In the genomic region with DNA sequence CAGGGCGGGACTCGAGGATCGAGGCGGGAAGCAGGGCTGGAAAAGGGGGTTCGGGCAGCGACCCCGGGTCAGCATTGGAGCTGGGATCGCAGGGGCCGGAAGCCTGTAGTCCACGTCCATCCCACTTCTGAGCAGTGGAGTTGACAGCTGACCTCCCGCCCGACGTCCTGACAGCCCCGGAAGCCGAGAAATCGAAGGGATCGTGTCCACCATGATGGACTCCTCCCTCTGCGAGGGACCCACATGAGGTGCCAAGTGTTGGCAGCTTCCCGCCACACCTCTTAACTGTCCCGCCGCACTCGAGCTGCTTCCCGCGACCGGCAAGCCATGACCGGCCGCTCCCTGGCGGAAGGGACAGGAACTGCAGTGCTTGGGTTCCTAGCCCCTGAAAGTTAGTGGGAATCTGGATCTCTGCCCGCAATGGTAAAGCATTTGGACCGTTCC, we compare ENCODE assay signal across 8 mouse cellular contexts. TPM values are rescaled to one million over a fixed set of nuclear protein-coding genes. Genes with fewer than 3 reads are reported as not detected.
DNase-seq lines count a peak whose midpoint lies in the region; ATAC-seq lines count a peak whose summit lies in the region.

No protein-coding gene starts in this region.

- H3K27ac ChIP-seq in heart, embryonic 12.5 days (ENCODE audit: poor library complexity, severe bottlenecking) = peak overlapping the region; percentile 90

- 0 out of 2 replicates have a peak, but pooled peaks cover 6% of the 10 kb centered on the region for H3K36me3 ChIP-seq in heart, embryonic 12.5 days

- H3K4me3 ChIP-seq in heart, embryonic 12.5 days = peak overlapping the region; percentile 62

- peak overlapping the region; percentile 68 for H3K9ac ChIP-seq in heart, embryonic 12.5 days

- peak; percentile 86 for DNase-seq in adrenal gland, postnatal 10 days
- DNase-seq in adrenal gland, adult 8-10 months = no peak
- peak; percentile 97 for DNase-seq in MN1 (ENCODE audit: low spot score)
- DNase-seq in embryo, embryonic 11.5 days (ENCODE audit: low read depth, low spot score) = peak; percentile 71
- peak; percentile 89 to 95 for DNase-seq in kidney, postnatal 25 days
- peak; percentile 91 for DNase-seq in lung, postnatal 36 days
- peak; percentile 91 for DNase-seq in skeletal muscle tissue, adult 2 months (ENCODE audit: low read depth, low spot score)

- peaks cover 11% of the 10 kb centered on the region; the same call in 1 of the 2 replicates for H3K4me1 ChIP-seq in heart, embryonic 12.5 days (replicated peaks)

- peak overlapping the region; percentile 75 for H3K4me2 ChIP-seq in heart, embryonic 12.5 days

- ATAC-seq in heart, embryonic 12.5 days (ENCODE audit: insufficient number of reproducible peaks, low FRiP score) = peak; percentile 90

- H3K27me3 ChIP-seq in heart, embryonic 12.5 days (replicated peaks) = no peaks in the 10 kb centered on the region

- WGBS in heart, embryonic 12.5 days = under 1% methylated on average over 30 of the region's 30 CpGs

- no peaks in the 10 kb centered on the region for H3K9me3 ChIP-seq in heart, embryonic 12.5 days (replicated peaks)

RNA-seq across cellular contexts. Expression of a gene that starts 0.4 kb away (rescaled TPM):
- 10 to 100 TPM; 23.8 to 27.2 TPM for total RNA-seq in adrenal gland, postnatal 10 days (2021)
- 10 to 100 TPM; 24.4 to 31.1 (median 27.4) TPM for total RNA-seq in adrenal gland, adult 8-10 months (2022)
- polyA plus RNA-seq in heart, embryonic 12.5 days (2016; fragmentation: Nextera tagmentation; extraction: Ambion mirVana) = 44.0 and 44.1 TPM in 2 replicates

RNA-seq across cellular contexts. Expression of a gene that starts 15.7 kb away (rescaled TPM):
- 10 to 100 TPM; 24.2 to 39.1 TPM for total RNA-seq in adrenal gland, postnatal 10 days (2021)
- 10 to 100 TPM; 38.5 to 67.8 (median 56.6) TPM for total RNA-seq in adrenal gland, adult 8-10 months (2022)
- polyA plus RNA-seq in heart, embryonic 12.5 days (2016; fragmentation: Nextera tagmentation; extraction: Ambion mirVana) = 9.9 and 10.1 TPM in 2 replicates

RNA-seq across cellular contexts. Expression of a gene that starts 25.8 kb away (rescaled TPM):
- total RNA-seq in adrenal gland, postnatal 10 days (2021) = under 1 TPM; 0.09 to 0.15 TPM
- not detected for total RNA-seq in adrenal gland, adult 8-10 months (2022)
- 0.04 TPM in 2 replicates for polyA plus RNA-seq in heart, embryonic 12.5 days (2016; fragmentation: Nextera tagmentation; extraction: Ambion mirVana)

RNA-seq across cellular contexts. Expression of a gene that starts 30.4 kb away (rescaled TPM):
- not detected for total RNA-seq in adrenal gland, postnatal 10 days (2021)
- total RNA-seq in adrenal gland, adult 8-10 months (2022) = not detected
- not detected in 2 replicates for polyA plus RNA-seq in heart, embryonic 12.5 days (2016; fragmentation: Nextera tagmentation; extraction: Ambion mirVana)

RNA-seq across cellular contexts. Expression of a gene that starts 30.6 kb away (rescaled TPM):
- total RNA-seq in adrenal gland, postnatal 10 days (2021) = 100 to 1,000 TPM; 592 to 682 TPM
- 100 to 1,000 TPM; 569 to 665 (median 622) TPM for total RNA-seq in adrenal gland, adult 8-10 months (2022)
- polyA plus RNA-seq in heart, embryonic 12.5 days (2016; fragmentation: Nextera tagmentation; extraction: Ambion mirVana) = 277 and 287 TPM in 2 replicates
